Mouse (Mus musculus) limb, embryonic 14.5 days (tissue): ENCODE measurements around the gene March2. TPM values are rescaled to one million over a fixed set of nuclear protein-coding genes. Genes with fewer than 3 reads are reported as not detected.

Experiments
- ATAC-seq: fragments of 200-750 bp; cut with Nextera tagmentation; 2 replicates; pipeline ENCODE4 v1.8.0; 2017; ENCODE audit warnings: low read depth, moderate number of reproducible peaks, moderate TSS enrichment; ENCODE audit not compliant: low FRiP score
- DNase-seq: peaks from one replicate; pipeline ENCODE4 v3.0.0-alpha.2; 2015; ENCODE audit warnings: low spot score
- H3K27ac ChIP-seq: fragments of 300-500 bp; sonication (generic); replicated peaks from 2 replicates; pipeline ENCODE4 v1.5.1; 2014; ENCODE audit warnings: low read depth, mild to moderate bottlenecking, low read length, moderate library complexity, mixed read lengths
- H3K27me3 ChIP-seq: fragments of 300-500 bp; sonication (generic); 2 replicates; pipeline ENCODE4 v1.6.1; 2014; ENCODE audit warnings: low read length, mixed read lengths; ENCODE audit not compliant: control insufficient read depth, insufficient read depth
- H3K36me3 ChIP-seq: fragments of 300-500 bp; sonication (generic); 2 replicates; pipeline ENCODE4 v1.6.1; 2014; ENCODE audit warnings: mild to moderate bottlenecking, low read length, moderate library complexity, mixed read lengths; ENCODE audit not compliant: control insufficient read depth, insufficient read depth
- H3K4me1 ChIP-seq: fragments of 300-500 bp; sonication (generic); 2 replicates; pipeline ENCODE4 v1.6.1; 2014; ENCODE audit warnings: antibody characterized with exemption, low read length, mixed read lengths; ENCODE audit not compliant: control insufficient read depth, insufficient read depth
- H3K4me2 ChIP-seq: fragments of 300-500 bp; sonication (generic); replicated peaks from 2 replicates; pipeline ENCODE4 v1.6.1; 2014; ENCODE audit warnings: low read depth, mild to moderate bottlenecking, low read length, moderate library complexity; ENCODE audit not compliant: severe bottlenecking
- H3K4me3 ChIP-seq: fragments of 300-500 bp; sonication (generic); replicated peaks from 2 replicates; pipeline ENCODE4 v1.5.1; 2014; ENCODE audit warnings: low read length
- H3K9ac ChIP-seq: fragments of 300-500 bp; sonication (generic); 2 replicates; pipeline ENCODE4 v1.6.1; 2014; ENCODE audit warnings: mild to moderate bottlenecking, low read depth, low read length, moderate library complexity; ENCODE audit not compliant: severe bottlenecking
- H3K9me3 ChIP-seq: fragments of 300-500 bp; sonication (generic); 2 replicates; pipeline ENCODE4 v1.6.1; 2016; ENCODE audit warnings: low read length; ENCODE audit not compliant: control insufficient read depth
- POLR2A ChIP-seq: fragments of 200-500 bp; IDR thresholded peaks from 2 replicates; pipeline ENCODE4 v1.8.0; 2012; ENCODE audit warnings: inconsistent platforms, mild to moderate bottlenecking, moderate library complexity, borderline replicate concordance; ENCODE audit not compliant: insufficient read depth, insufficient read length; ENCODE audit errors: extremely low read depth
- WGBS: fragments of 180-500 bp; shearing (Covaris S2); extraction: QIAGEN DNeasy Blood & Tissue Kit; methylation state at CpG from one replicate; pipeline ENCODE4 v1.1.7; 2014; 5-methylcytosine and 5-hydroxymethylcytosine counted together
- polyA plus RNA-seq, 2 experiments: library from polyadenylated mRNA; depleted of rRNA in 1 of 2; stranded (reverse) in 1 of 2; unstranded in 1 of 2; fragments of >200 nt; fragmentation: Nextera tagmentation in 1 of 2; extraction: Ambion mirVana in 1 of 2; gene quantifications; 2 replicates each; pipeline versions ENCODE4 v1.2.1 to v1.2.3; 2012 to 2014

Gene March2
- polyA plus RNA-seq, 2 experiments, result 42.7 to 58.1 TPM

DNA sequence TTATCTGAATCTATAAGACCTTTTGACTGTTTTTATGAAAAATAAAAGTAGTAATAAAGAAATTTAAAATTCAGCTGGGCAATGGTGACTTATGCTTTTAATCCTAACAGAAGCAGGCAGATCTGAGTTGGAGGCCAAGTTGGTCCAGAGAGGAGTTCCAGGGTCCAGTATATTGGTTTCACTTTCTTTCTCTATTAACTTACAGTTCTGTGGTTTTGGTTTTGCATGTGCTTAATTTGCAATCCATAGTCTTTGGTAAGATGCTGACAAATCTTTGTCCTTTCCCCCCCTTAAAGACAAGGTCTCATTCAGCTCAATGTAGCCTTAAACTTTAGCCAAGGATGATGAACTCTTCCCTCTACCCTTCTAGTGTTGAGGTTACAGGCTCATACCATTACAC, 39.7 kb downstream of the March2 start:
- Histone ChIP-seq H3K4me1 (peaks cover 37% of the 10 kb centered on the region), H3K4me3 (no peak overlapping the region), H3K27me3 (no peaks in the 10 kb centered on the region), H3K9me3 (no peaks in the 10 kb centered on the region), H3K27ac (no peak overlapping the region), H3K36me3 (peaks cover 32% of the 10 kb centered on the region), H3K9ac (no peak overlapping the region), H3K4me2 (no peak overlapping the region)
- TF ChIP-seq POLR2A, result no peak
- DNase-seq, result no peak
- no peak for ATAC-seq

GRCm38 (mm10) chr17:33676086-33676485, 42.4 kb downstream of the March2 start:
- Histone ChIP-seq H3K4me3 (no peak overlapping the region), H3K27me3 (no peaks in the 10 kb centered on the region), H3K9me3 (no peaks in the 10 kb centered on the region), H3K36me3 (peaks cover 28% of the 10 kb centered on the region), H3K27ac (no peak overlapping the region), H3K4me1 (peaks cover 16% of the 10 kb centered on the region; the same call in 1 of the 2 replicates), H3K4me2 (no peak overlapping the region), H3K9ac (no peak overlapping the region)
- ATAC-seq (no peak), DNase-seq (no peak)
- WGBS, result 90% methylated on average over 2 of the region's 2 CpGs
- no peak for TF ChIP-seq POLR2A

GRCm38 (mm10) chr17:33675452-33675851, 43.0 kb downstream of the March2 start:
- DNase-seq, result peak; percentile 71
- Histone ChIP-seq H3K4me2 (no peak overlapping the region), H3K27me3 (no peaks in the 10 kb centered on the region), H3K27ac (no peak overlapping the region), H3K36me3 (peaks cover 28% of the 10 kb centered on the region), H3K9me3 (no peaks in the 10 kb centered on the region), H3K4me1 (0 out of 2 replicates have a peak, but pooled peaks cover 12% of the 10 kb centered on the region), H3K9ac (no peak overlapping the region), H3K4me3 (no peak overlapping the region)
- no peak for TF ChIP-seq POLR2A
- ATAC-seq, result no peak

DNA sequence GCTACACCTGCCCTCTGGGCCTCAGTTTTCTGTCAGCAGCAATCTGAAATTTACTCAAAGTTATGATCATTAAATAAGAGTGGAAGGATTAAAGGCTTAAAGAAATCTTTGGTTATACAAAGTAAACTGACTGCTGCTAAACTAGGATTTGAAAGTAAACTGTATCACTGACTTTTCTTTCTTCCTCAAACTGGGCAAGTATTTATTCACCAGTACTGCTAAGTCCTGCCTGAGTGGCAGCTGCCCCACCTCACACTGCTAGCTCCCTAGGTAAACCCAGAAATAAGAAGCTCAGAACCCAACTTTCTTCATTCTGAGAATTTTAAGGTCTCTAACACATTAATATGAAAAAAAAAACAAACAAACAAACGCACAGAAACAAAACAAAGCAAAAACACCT, 44.6 kb downstream of the March2 start:
- no peak for TF ChIP-seq POLR2A
- H3K27me3 ChIP-seq, result no peaks in the 10 kb centered on the region
- DNase-seq (no peak), ATAC-seq (no peak)
- 80% methylated on average over 1 of the region's 1 CpGs for WGBS
- no peak overlapping the region for H3K4me3 ChIP-seq
- no peak overlapping the region for H3K9ac ChIP-seq
- H3K36me3 ChIP-seq, result peaks cover 28% of the 10 kb centered on the region
- 0 out of 2 replicates have a peak, but pooled peaks cover 12% of the 10 kb centered on the region for H3K4me1 ChIP-seq
- H3K9me3 ChIP-seq, result no peaks in the 10 kb centered on the region
- no peak overlapping the region for H3K4me2 ChIP-seq
- no peak overlapping the region for H3K27ac ChIP-seq

DNA sequence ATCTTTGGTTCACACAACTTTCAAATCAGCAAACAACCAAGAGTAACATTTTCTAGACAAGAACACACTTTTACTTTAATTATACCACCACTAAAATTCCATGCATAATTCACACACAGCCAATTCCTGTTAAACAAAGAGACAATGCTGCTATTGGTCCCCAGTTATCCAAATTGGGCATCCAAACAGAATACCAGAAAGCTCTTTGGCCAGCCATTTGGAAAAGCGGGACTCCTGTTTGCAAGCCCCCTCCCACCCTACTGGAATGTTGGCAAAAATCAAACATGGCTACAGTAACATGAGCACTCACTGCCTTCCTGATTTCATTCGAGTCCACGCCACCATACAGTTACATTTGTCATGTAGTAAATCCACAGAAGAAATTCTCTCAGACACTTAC, 48.8 kb downstream of the March2 start:
- WGBS, result 90% methylated on average over 3 of the region's 3 CpGs
- Histone ChIP-seq H3K36me3 (peaks cover 39% of the 10 kb centered on the region), H3K27ac (no peak overlapping the region), H3K9ac (no peak overlapping the region), H3K4me1 (no peaks in the 10 kb centered on the region), H3K9me3 (no peaks in the 10 kb centered on the region), H3K4me2 (no peak overlapping the region), H3K4me3 (no peak overlapping the region), H3K27me3 (no peaks in the 10 kb centered on the region)
- TF ChIP-seq POLR2A, result no peak
- no peak for ATAC-seq
- DNase-seq, result no peak

GRCm38 (mm10) chr17:33666813-33667212, 51.7 kb downstream of the March2 start:
- no peak for ATAC-seq
- H3K27me3 ChIP-seq, result no peaks in the 10 kb centered on the region
- H3K36me3 ChIP-seq, result peaks cover 60% of the 10 kb centered on the region

More at GRCm38 (mm10) chr17:33666813-33667212, 51.7 kb downstream of the March2 start:
- Histone ChIP-seq H3K27ac (no peak overlapping the region), H3K4me3 (no peak overlapping the region), H3K4me1 (no peaks in the 10 kb centered on the region), H3K4me2 (no peak overlapping the region), H3K9me3 (no peaks in the 10 kb centered on the region), H3K9ac (no peak overlapping the region)
- TF ChIP-seq POLR2A, result no peak
- WGBS, result 83% methylated on average over 3 of the region's 3 CpGs
- DNase-seq, result no peak
